Mouse (Mus musculus) urinary bladder, postnatal 4 days (tissue): ENCODE measurements around the gene Camkmt.

ENCODE experiments used
- DNase-seq, 2 experiments: peaks; one replicate each; pipeline ENCODE4 v3.0.0; 2021 to 2022; ENCODE audit warnings: low spot score in 2 of 2

Gene Camkmt

GRCm38 (mm10) chr17:85170541-85171255 lies 80.3 kb downstream of the Camkmt start:
- no peak for DNase-seq

- DNase-seq = no peak
Observed at GRCm38 (mm10) chr17:85171951-85172350, 81.6 kb downstream of the Camkmt start.

GRCm38 (mm10) chr17:85177231-85177630 lies 86.9 kb downstream of the Camkmt start:
- no peak for DNase-seq

- no peak for DNase-seq
Observed at GRCm38 (mm10) chr17:85180471-85181060, 90.2 kb downstream of the Camkmt start.

GRCm38 (mm10) chr17:85189227-85190127 lies 99.1 kb downstream of the Camkmt start:
- peak; percentile 76 to 82 for DNase-seq

GRCm38 (mm10) chr17:85190128-85190435 lies 99.7 kb downstream of the Camkmt start:
- DNase-seq = no peak

- DNase-seq = no peak
Observed at GRCm38 (mm10) chr17:85193294-85193693, 102.9 kb downstream of the Camkmt start.

- no peak for DNase-seq
Observed at GRCm38 (mm10) chr17:85198781-85199180, 108.4 kb downstream of the Camkmt start.

- no peak for DNase-seq
Observed at GRCm38 (mm10) chr17:85199321-85199720, 109.0 kb downstream of the Camkmt start.

- no peak for DNase-seq
Observed at GRCm38 (mm10) chr17:85218054-85218453, 127.7 kb downstream of the Camkmt start.

- DNase-seq = no peak
Observed at GRCm38 (mm10) chr17:85242109-85242508, 151.8 kb downstream of the Camkmt start.

GRCm38 (mm10) chr17:85248962-85249361 lies 158.6 kb downstream of the Camkmt start:
- no peak for DNase-seq

- DNase-seq = no peak
Observed at GRCm38 (mm10) chr17:85249744-85250143, 159.4 kb downstream of the Camkmt start.

GRCm38 (mm10) chr17:85256930-85257329 lies 166.6 kb downstream of the Camkmt start:
- no peak for DNase-seq

GRCm38 (mm10) chr17:85257348-85257747 lies 167.0 kb downstream of the Camkmt start:
- DNase-seq = no peak

GRCm38 (mm10) chr17:85258703-85259341 lies 168.5 kb downstream of the Camkmt start:
- DNase-seq = no peak

- no peak for DNase-seq
Observed at GRCm38 (mm10) chr17:85266831-85267422, 176.6 kb downstream of the Camkmt start.

GRCm38 (mm10) chr17:85271466-85272175 lies 181.3 kb downstream of the Camkmt start:
- DNase-seq = no peak

GRCm38 (mm10) chr17:85279720-85280119 lies 189.4 kb downstream of the Camkmt start:
- DNase-seq = no peak

GRCm38 (mm10) chr17:85282447-85282846 lies 192.1 kb downstream of the Camkmt start:
- no peak for DNase-seq

- no peak for DNase-seq
Observed at GRCm38 (mm10) chr17:85291154-85291553, 200.8 kb downstream of the Camkmt start.
